Mouse (Mus musculus): ENCODE data around the gene Ccdc107. TPM values are rescaled to one million over a fixed set of nuclear protein-coding genes. Genes with fewer than 3 reads are reported as not detected.

Ccdc107 gene
- 71.6 and 74.3 TPM in 2 replicates for polyA plus RNA-seq (2015; fragmentation: Nextera tagmentation; extraction: Ambion mirVana)

GRCm38 (mm10) chr4:43492821-43493185, at the start of gene Ccdc107:
Gene Ccdc107, plus strand, starts transcription at chr4:43492900.
- Histone ChIP-seq H3K4me2 (replicated peaks) (peak within 1 kb of the TSS; percentile 74), H3K4me3 (peak within 1 kb of the TSS; percentile 76), H3K27me3 (no peaks in the 10 kb centered on the region), H3K4me1 (peaks cover 21% of the 10 kb centered on the region), H3K9me3 (no peaks in the 10 kb centered on the region), H3K27ac (peak within 1 kb of the TSS; percentile 92), H3K9ac (peak within 1 kb of the TSS; percentile 85), H3K36me3 (peaks cover 25% of the 10 kb centered on the region)
- WGBS: under 1% methylated on average over 25 of the region's 25 CpGs
- ATAC-seq (ENCODE audit: low FRiP score, low read depth): peak; percentile 98

- Histone ChIP-seq H3K27me3 (no peaks in the 10 kb centered on the region), H3K9me3 (no peaks in the 10 kb centered on the region), H3K27ac (peak overlapping the region; percentile 95), H3K4me1 (peaks cover 16% of the 10 kb centered on the region), H3K9ac (peak overlapping the region; percentile 98), H3K4me3 (peak overlapping the region; percentile 98), H3K36me3 (peaks cover 38% of the 10 kb centered on the region), H3K4me2 (replicated peaks) (peak overlapping the region; percentile 89)
- 2% methylated on average over 27 of the region's 28 CpGs for WGBS
- ATAC-seq (ENCODE audit: low FRiP score, low read depth): 0 out of 2 replicates have a peak, but pooled peaks have one; percentile 2
Observed at GRCm38 (mm10) chr4:43443511-43443910, 49.2 kb upstream of the Ccdc107 start.

GRCm38 (mm10) chr4:43447251-43447650, 45.4 kb upstream of the Ccdc107 start:
- Histone ChIP-seq H3K4me1 (peaks cover 24% of the 10 kb centered on the region), H3K36me3 (peaks cover 42% of the 10 kb centered on the region), H3K27ac (no peak overlapping the region), H3K9me3 (no peaks in the 10 kb centered on the region), H3K4me3 (no peak overlapping the region), H3K27me3 (peaks cover 10% of the 10 kb centered on the region), H3K4me2 (replicated peaks) (no peak overlapping the region), H3K9ac (0 out of 2 replicates have a peak overlapping the region, but pooled peaks have one; percentile 31)
- no peak for ATAC-seq (ENCODE audit: low FRiP score, low read depth)
- WGBS: 92% methylated on average over 13 of the region's 13 CpGs

- no peak overlapping the region for H3K9ac ChIP-seq
Observed at GRCm38 (mm10) chr4:43448554-43448953, 44.1 kb upstream of the Ccdc107 start.

GRCm38 (mm10) chr4:43452315-43452714, 40.4 kb upstream of the Ccdc107 start:
- Histone ChIP-seq H3K9ac (no peak overlapping the region), H3K4me2 (replicated peaks) (no peak overlapping the region), H3K27ac (no peak overlapping the region), H3K9me3 (no peaks in the 10 kb centered on the region), H3K4me1 (peaks cover 32% of the 10 kb centered on the region), H3K27me3 (peaks cover 49% of the 10 kb centered on the region), H3K36me3 (peaks cover 16% of the 10 kb centered on the region), H3K4me3 (no peak overlapping the region)
- ATAC-seq (ENCODE audit: low FRiP score, low read depth): no peak
- 52% methylated on average over 11 of the region's 11 CpGs for WGBS

More at GRCm38 (mm10) chr4:43448554-43448953, 44.1 kb upstream of the Ccdc107 start:
- Histone ChIP-seq H3K27me3 (peaks cover 23% of the 10 kb centered on the region), H3K36me3 (peaks cover 42% of the 10 kb centered on the region), H3K4me3 (no peak overlapping the region), H3K9me3 (no peaks in the 10 kb centered on the region), H3K4me1 (peaks cover 31% of the 10 kb centered on the region), H3K4me2 (replicated peaks) (no peak overlapping the region), H3K27ac (no peak overlapping the region)
- 92% methylated on average over 3 of the region's 3 CpGs for WGBS
- no peak for ATAC-seq (ENCODE audit: low FRiP score, low read depth)

- ATAC-seq (ENCODE audit: low FRiP score, low read depth): no peak
- H3K9ac ChIP-seq: peak overlapping the region; percentile 57
- peak overlapping the region; percentile 62 for H3K4me2 ChIP-seq (replicated peaks)
- H3K9me3 ChIP-seq: no peaks in the 10 kb centered on the region
- H3K27me3 ChIP-seq: peaks cover 49% of the 10 kb centered on the region
- WGBS: under 1% methylated on average over 18 of the region's 18 CpGs
- H3K4me3 ChIP-seq: peak overlapping the region; percentile 29
- no peak overlapping the region for H3K27ac ChIP-seq
- H3K36me3 ChIP-seq: peaks cover 5% of the 10 kb centered on the region
- H3K4me1 ChIP-seq: peaks cover 32% of the 10 kb centered on the region
Observed at GRCm38 (mm10) chr4:43453413-43453812, 39.3 kb upstream of the Ccdc107 start.

GRCm38 (mm10) chr4:43454041-43454836, 38.5 kb upstream of the Ccdc107 start, which contains the start of gene Cd72:
Gene Cd72, minus strand, starts transcription at chr4:43454628.
- H3K27ac ChIP-seq: no peak within 1 kb of the TSS
- H3K9me3 ChIP-seq: no peaks in the 10 kb centered on the region
- WGBS: 26% methylated on average over 20 of the region's 20 CpGs
- H3K9ac ChIP-seq: peak within 1 kb of the TSS; percentile 57
- H3K4me3 ChIP-seq: peak within 1 kb of the TSS; percentile 29
- peaks cover 29% of the 10 kb centered on the region for H3K4me1 ChIP-seq
- no peak for ATAC-seq (ENCODE audit: low FRiP score, low read depth)
- H3K27me3 ChIP-seq: peaks cover 49% of the 10 kb centered on the region
- peak within 1 kb of the TSS; percentile 62 for H3K4me2 ChIP-seq (replicated peaks)
- no peaks in the 10 kb centered on the region for H3K36me3 ChIP-seq

GRCm38 (mm10) chr4:43456470-43456869, 36.2 kb upstream of the Ccdc107 start:
- WGBS: 23% methylated on average over 4 of the region's 4 CpGs
- H3K27me3 ChIP-seq: peaks cover 46% of the 10 kb centered on the region
- H3K9me3 ChIP-seq: no peaks in the 10 kb centered on the region

GRCm38 (mm10) chr4:43457124-43457523, 35.6 kb upstream of the Ccdc107 start:
- ATAC-seq (ENCODE audit: low FRiP score, low read depth): no peak
- no peaks in the 10 kb centered on the region for H3K36me3 ChIP-seq
- WGBS: 25% methylated on average over 8 of the region's 8 CpGs

More at GRCm38 (mm10) chr4:43456470-43456869, 36.2 kb upstream of the Ccdc107 start:
- Histone ChIP-seq H3K4me1 (peaks cover 24% of the 10 kb centered on the region), H3K9ac (no peak overlapping the region), H3K4me2 (replicated peaks) (no peak overlapping the region), H3K27ac (no peak overlapping the region), H3K36me3 (no peaks in the 10 kb centered on the region), H3K4me3 (no peak overlapping the region)
- ATAC-seq (ENCODE audit: low FRiP score, low read depth): no peak

GRCm38 (mm10) chr4:43463102-43463501, 29.6 kb upstream of the Ccdc107 start:
- H3K4me3 ChIP-seq: no peak overlapping the region
- WGBS: 90% methylated on average over 5 of the region's 5 CpGs

More at GRCm38 (mm10) chr4:43457124-43457523, 35.6 kb upstream of the Ccdc107 start:
- Histone ChIP-seq H3K4me1 (peaks cover 24% of the 10 kb centered on the region), H3K4me3 (no peak overlapping the region), H3K27me3 (peaks cover 40% of the 10 kb centered on the region), H3K9me3 (no peaks in the 10 kb centered on the region), H3K27ac (no peak overlapping the region), H3K4me2 (replicated peaks) (no peak overlapping the region), H3K9ac (no peak overlapping the region)

GRCm38 (mm10) chr4:43465935-43466334, 26.8 kb upstream of the Ccdc107 start:
- H3K27me3 ChIP-seq: no peaks in the 10 kb centered on the region
- no peaks in the 10 kb centered on the region for H3K9me3 ChIP-seq
- H3K4me3 ChIP-seq: no peak overlapping the region
- no peak for ATAC-seq (ENCODE audit: low FRiP score, low read depth)
- H3K4me2 ChIP-seq (replicated peaks): no peak overlapping the region
- H3K27ac ChIP-seq: no peak overlapping the region
- no peaks in the 10 kb centered on the region for H3K36me3 ChIP-seq
- 0 out of 2 replicates have a peak overlapping the region, but pooled peaks have one; percentile 8 for H3K9ac ChIP-seq
- 87% methylated on average over 6 of the region's 6 CpGs for WGBS
- no peaks in the 10 kb centered on the region for H3K4me1 ChIP-seq

More at GRCm38 (mm10) chr4:43463102-43463501, 29.6 kb upstream of the Ccdc107 start:
- H3K27me3 ChIP-seq: no peaks in the 10 kb centered on the region
- no peak overlapping the region for H3K4me2 ChIP-seq (replicated peaks)
- no peak for ATAC-seq (ENCODE audit: low FRiP score, low read depth)
- no peaks in the 10 kb centered on the region for H3K36me3 ChIP-seq
- no peaks in the 10 kb centered on the region for H3K9me3 ChIP-seq
- H3K4me1 ChIP-seq: no peaks in the 10 kb centered on the region
- H3K27ac ChIP-seq: no peak overlapping the region
- H3K9ac ChIP-seq: no peak overlapping the region

GRCm38 (mm10) chr4:43466872-43467271, 25.8 kb upstream of the Ccdc107 start:
- no peaks in the 10 kb centered on the region for H3K9me3 ChIP-seq
- H3K36me3 ChIP-seq: no peaks in the 10 kb centered on the region
- no peak overlapping the region for H3K4me3 ChIP-seq
- ATAC-seq (ENCODE audit: low FRiP score, low read depth): no peak
- no peak overlapping the region for H3K9ac ChIP-seq
- H3K4me2 ChIP-seq (replicated peaks): no peak overlapping the region
- H3K4me1 ChIP-seq: no peaks in the 10 kb centered on the region
- no peaks in the 10 kb centered on the region for H3K27me3 ChIP-seq
- no peak overlapping the region for H3K27ac ChIP-seq
- 83% methylated on average over 7 of the region's 7 CpGs for WGBS
